Mouse (Mus musculus) liver, adult 2 months (tissue): ENCODE measurements at regions not wholly inside any gene's neighbourhood (a gene's known extent, or its start where the extent isn't known, plus 50 kb on each side); places are given as distances from the start of the nearest gene placed in this dataset.
A peak's percentile ranks its signal among the peaks of the same experiment; 100 is the strongest.

ENCODE experiments used
- DNase-seq: peaks from one replicate; pipeline ENCODE4 v3.0.0-alpha.2; 2011; ENCODE audit warnings: low read depth, low spot score; ENCODE audit errors: extremely low read depth
- H3K27ac ChIP-seq: fragments of 200-500 bp; replicated peaks from 2 replicates; pipeline ENCODE4 v1.5.1; 2012; ENCODE audit warnings: low read depth, mild to moderate bottlenecking, control low read depth, inconsistent platforms, low read length; ENCODE audit not compliant: insufficient read depth
- H3K27me3 ChIP-seq: fragments of 200-500 bp; 2 replicates; pipeline ENCODE4 v1.6.1; 2012; ENCODE audit warnings: mild to moderate bottlenecking, moderate library complexity, low read length, inconsistent platforms; ENCODE audit not compliant: control insufficient read depth, insufficient read depth
- H3K36me3 ChIP-seq: fragments of 200-500 bp; 2 replicates; pipeline ENCODE4 v1.6.1; 2012; ENCODE audit warnings: low read length, inconsistent platforms; ENCODE audit not compliant: control insufficient read depth, insufficient read depth
- H3K4me1 ChIP-seq: fragments of 200-500 bp; 2 replicates; pipeline ENCODE4 v1.6.1; 2011; ENCODE audit warnings: low read length; ENCODE audit not compliant: control insufficient read depth, insufficient read depth
- H3K4me3 ChIP-seq: fragments of 200-500 bp; 2 replicates; pipeline ENCODE4 v1.5.1; 2011; ENCODE audit warnings: low read depth, mild to moderate bottlenecking, control low read depth, low read length, moderate library complexity; ENCODE audit not compliant: insufficient read depth
- H3K79me2 ChIP-seq: fragments of 200-500 bp; 2 replicates; pipeline ENCODE4 v1.6.1; 2012; ENCODE audit warnings: inconsistent platforms, mild to moderate bottlenecking, low read length, moderate library complexity; ENCODE audit not compliant: control insufficient read depth, insufficient read depth
- H3K9ac ChIP-seq: fragments of 200-500 bp; 2 replicates; pipeline ENCODE4 v1.6.1; 2012; ENCODE audit warnings: low read depth, mild to moderate bottlenecking, control low read depth, inconsistent platforms, low read length
- CTCF ChIP-seq: fragments of 200-500 bp; IDR thresholded peaks from 2 replicates; pipeline ENCODE4 v1.5.1; 2011; ENCODE audit warnings: low read depth, low read length, control low read depth
- POLR2A ChIP-seq: fragments of 200-500 bp; IDR thresholded peaks from 2 replicates; pipeline ENCODE4 v1.6.1; 2011; ENCODE audit warnings: low read length, control low read depth; ENCODE audit not compliant: insufficient read depth; ENCODE audit errors: extremely low read depth
- WGBS: fragments of 180-500 bp; shearing (Covaris S2); methylation state at CpG from one replicate; pipeline ENCODE4 v1.1.7; 2018; 5-methylcytosine and 5-hydroxymethylcytosine counted together

DNA sequence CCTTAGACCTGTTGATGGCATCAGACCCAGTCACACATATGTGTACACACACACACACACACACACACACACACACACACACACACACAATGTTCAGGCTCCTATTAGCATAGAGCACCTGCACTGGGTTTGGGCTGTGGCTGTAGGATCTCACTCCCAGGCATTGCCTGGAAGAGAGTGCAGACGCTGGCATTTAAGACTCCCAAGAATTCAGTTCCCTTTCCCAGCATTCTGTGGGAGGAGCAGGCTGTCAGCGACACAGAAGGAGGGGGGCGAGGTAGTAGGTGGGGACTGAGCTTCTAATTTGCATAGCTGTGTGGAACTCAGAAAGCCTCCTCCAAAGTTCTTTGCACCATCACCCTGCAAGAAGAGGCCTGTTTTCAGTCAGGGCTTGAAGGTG lies 374.2 kb upstream of the Fam49b start:
- Histone ChIP-seq H3K27ac (no peak overlapping the region), H3K9ac (no peak overlapping the region), H3K27me3 (no peaks in the 10 kb centered on the region; the same call in 1 of the 2 replicates), H3K36me3 (no peaks in the 10 kb centered on the region), H3K4me3 (no peak overlapping the region), H3K79me2 (no peaks in the 10 kb centered on the region), H3K4me1 (no peaks in the 10 kb centered on the region)
- 27% methylated on average over 3 of the region's 3 CpGs for WGBS
- DNase-seq, result no peak
- TF ChIP-seq POLR2A (no peak), CTCF (no peak)

DNA sequence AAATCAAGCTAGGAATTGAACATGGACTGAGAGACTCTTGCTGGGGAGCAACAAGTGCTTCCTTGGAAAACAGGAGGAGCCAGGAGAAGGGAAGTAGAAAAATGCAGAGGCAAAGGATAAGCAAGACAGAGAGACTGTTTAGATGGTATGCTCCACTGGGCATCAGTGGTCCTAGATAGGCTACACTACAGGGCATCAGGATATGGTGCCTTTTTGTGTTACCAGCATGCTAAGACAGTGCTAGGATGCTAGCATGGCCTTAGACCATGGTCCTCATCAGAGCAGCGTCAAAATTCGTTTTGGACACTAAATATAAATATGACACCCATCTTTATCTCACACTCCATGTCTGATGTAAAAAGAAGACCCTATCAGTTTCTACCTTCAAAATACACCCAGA lies 374.6 kb upstream of the Fam49b start:
- no peaks in the 10 kb centered on the region for H3K4me1 ChIP-seq
- H3K79me2 ChIP-seq, result no peaks in the 10 kb centered on the region
- H3K27me3 ChIP-seq, result no peaks in the 10 kb centered on the region; the same call in 1 of the 2 replicates
- no peaks in the 10 kb centered on the region for H3K36me3 ChIP-seq
- H3K27ac ChIP-seq, result no peak overlapping the region
- WGBS, result 80% methylated on average over 2 of the region's 2 CpGs
- TF ChIP-seq POLR2A, result no peak
- TF ChIP-seq CTCF, result no peak
- DNase-seq, result no peak
- no peak overlapping the region for H3K4me3 ChIP-seq
- H3K9ac ChIP-seq, result no peak overlapping the region

DNA sequence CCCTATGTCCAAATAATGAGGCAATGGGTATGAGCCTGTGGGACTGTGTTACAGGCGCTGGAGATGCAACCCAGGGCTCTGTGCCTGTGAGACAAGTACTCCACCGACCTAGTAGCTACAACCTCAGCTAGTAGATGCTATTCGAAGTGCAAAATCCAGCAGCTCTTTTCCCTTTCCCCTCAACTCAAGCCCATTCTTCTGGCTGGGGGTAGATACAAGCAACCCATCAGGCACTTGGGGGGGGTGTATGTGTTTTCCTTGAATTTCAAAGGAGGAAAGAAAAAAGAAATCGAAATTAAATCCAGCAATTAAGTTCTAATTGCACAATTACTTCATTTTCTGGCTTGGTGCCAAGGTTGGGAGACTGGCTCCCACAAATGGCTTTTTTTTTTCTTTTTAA lies 372.4 kb upstream of the Gm21798 start:
- TF ChIP-seq CTCF (no peak), POLR2A (no peak)
- Histone ChIP-seq H3K9ac (no peak overlapping the region), H3K27me3 (no peaks in the 10 kb centered on the region), H3K4me3 (no peak overlapping the region), H3K36me3 (no peaks in the 10 kb centered on the region), H3K4me1 (peaks cover 11% of the 10 kb centered on the region), H3K27ac (no peak overlapping the region), H3K79me2 (no peaks in the 10 kb centered on the region)
- 55% methylated on average over 4 of the region's 4 CpGs for WGBS
- DNase-seq, result peak; percentile 45

DNA sequence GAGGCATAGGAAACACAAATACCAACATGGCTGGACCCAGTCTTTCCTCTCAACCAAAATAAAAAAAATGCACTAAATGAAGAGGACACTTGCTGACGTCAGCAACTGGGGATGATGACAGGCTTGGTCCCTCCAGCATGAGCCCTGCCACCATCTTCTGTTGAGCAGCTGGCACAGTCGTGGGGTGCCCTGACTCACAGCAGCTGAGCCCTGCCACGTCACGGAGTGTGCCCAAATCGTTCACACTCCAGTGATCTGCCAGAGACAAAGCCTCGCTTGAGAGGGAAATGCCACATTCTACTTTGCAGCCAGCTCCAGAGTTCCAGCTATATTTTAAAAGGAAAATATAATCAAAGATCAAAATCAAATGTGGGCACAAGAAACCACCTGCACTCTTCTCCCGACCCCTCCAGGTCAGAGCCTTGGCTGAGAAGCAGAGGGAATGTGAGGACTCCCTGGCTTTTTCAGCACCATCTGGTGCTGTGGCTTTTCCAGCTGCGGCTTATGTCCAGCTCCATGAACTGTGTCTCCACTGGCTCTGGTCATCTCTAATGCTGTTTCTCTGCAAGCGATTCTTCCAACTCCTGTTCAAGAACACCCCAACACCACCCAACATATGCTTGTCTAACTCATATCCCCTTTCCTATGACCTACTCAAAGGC lies 371.0 kb upstream of the Gm21798 start:
- TF ChIP-seq CTCF (no peak), POLR2A (no peak)
- Histone ChIP-seq H3K9ac (no peak overlapping the region), H3K4me3 (no peak overlapping the region), H3K27me3 (no peaks in the 10 kb centered on the region), H3K36me3 (no peaks in the 10 kb centered on the region), H3K27ac (no peak overlapping the region), H3K79me2 (no peaks in the 10 kb centered on the region), H3K4me1 (peaks cover 11% of the 10 kb centered on the region)
- WGBS, result 92% methylated on average over 9 of the region's 9 CpGs
- DNase-seq, result no peak

DNA sequence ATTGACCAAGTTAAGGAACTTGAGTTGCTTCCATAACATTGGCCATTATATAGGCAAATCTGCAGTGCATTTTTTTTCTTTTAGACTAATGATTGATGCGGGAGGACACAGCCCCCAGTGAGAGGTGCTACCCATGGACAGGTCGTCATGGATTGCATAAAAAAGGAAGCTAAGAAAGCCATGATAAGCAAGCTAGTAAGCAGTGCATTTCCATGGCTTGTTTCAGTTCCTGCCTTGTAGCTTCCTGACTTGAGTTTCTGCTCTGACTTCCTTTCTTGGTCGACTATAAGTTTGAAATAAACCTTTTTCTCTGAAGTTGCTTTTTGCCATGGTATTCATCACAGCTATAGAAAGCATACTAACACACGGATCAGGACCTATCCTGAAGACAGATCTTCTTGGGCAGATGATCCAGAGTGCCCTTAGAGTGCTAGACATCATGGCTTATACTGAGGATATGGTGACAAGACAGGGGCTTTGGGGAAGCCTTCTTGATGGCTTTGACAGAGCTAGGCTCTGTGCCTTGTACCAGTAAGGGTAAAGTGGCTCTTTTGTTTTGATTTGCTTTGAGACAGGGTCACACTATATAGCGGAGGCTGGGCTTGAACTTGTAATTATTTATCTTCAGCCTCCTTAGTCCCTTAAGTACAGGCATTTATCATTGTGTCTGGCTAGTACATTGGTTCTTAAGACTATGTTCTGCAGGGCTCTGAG lies 370.1 kb upstream of the Gm21798 start:
- Histone ChIP-seq H3K4me3 (no peak overlapping the region), H3K27me3 (no peaks in the 10 kb centered on the region), H3K79me2 (no peaks in the 10 kb centered on the region), H3K36me3 (no peaks in the 10 kb centered on the region), H3K9ac (no peak overlapping the region), H3K27ac (no peak overlapping the region), H3K4me1 (peaks cover 11% of the 10 kb centered on the region)
- 77% methylated on average over 5 of the region's 5 CpGs for WGBS
- DNase-seq, result no peak
- TF ChIP-seq CTCF (no peak), POLR2A (no peak)

DNA sequence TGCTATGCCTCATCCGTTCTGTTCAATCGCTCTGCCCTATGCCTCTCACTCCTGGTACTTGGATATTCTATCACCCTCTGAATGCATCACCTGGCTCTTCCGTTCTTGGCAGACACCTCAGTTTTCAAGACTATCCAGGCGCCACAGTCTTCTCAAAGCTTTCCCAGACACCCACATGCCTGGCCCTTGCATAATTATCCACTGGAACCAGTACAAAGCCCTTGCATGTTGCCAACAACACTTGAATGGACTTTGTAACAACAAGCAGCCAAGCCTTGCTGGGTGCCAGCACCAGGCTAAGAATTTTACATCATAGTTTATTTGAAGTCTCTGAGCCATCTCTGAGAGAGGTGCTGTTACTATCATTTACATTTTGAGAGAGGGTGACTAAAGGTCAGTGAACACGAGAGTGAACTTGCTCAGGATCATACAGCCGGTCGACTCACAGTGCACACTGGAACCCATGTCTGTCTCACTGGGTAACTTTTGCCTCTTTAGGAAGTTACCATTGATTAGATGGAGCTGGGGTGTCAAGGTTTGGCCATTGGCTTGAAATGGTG lies 368.8 kb upstream of the Gm21798 start:
- peak; percentile 99 for DNase-seq
- Histone ChIP-seq H3K36me3 (no peaks in the 10 kb centered on the region), H3K9ac (no peak overlapping the region), H3K27ac (peak overlapping the region; percentile 59), H3K4me3 (no peak overlapping the region), H3K4me1 (peaks cover 11% of the 10 kb centered on the region), H3K27me3 (no peaks in the 10 kb centered on the region), H3K79me2 (no peaks in the 10 kb centered on the region)
- WGBS, result 21% methylated on average over 7 of the region's 7 CpGs
- TF ChIP-seq CTCF, result no peak
- TF ChIP-seq POLR2A, result no peak
